Mouse (Mus musculus) liver, embryonic 14.5 days (tissue): ENCODE measurements at regions not wholly inside any gene's neighbourhood (a gene's known extent, or its start where the extent isn't known, plus 50 kb on each side); places are given as distances from the start of the nearest gene placed in this dataset.
A peak's percentile ranks its signal among the peaks of the same experiment; 100 is the strongest.

Experiments used
- ATAC-seq: fragments of 200-750 bp; cut with Nextera tagmentation; 2 replicates; pipeline ENCODE4 v1.8.0; 2017; ENCODE audit warnings: moderate number of reproducible peaks, mild to moderate bottlenecking, moderate library complexity; ENCODE audit not compliant: insufficient read depth
- DNase-seq, 3 experiments: peaks; one replicate each; pipeline ENCODE4 v3.0.0-alpha.2; 2012 to 2013; ENCODE audit warnings: low read depth in 3 of 3, low spot score in 3 of 3
- H3K27ac ChIP-seq: fragments of 300-500 bp; sonication (generic); 2 replicates; pipeline ENCODE4 v1.5.1; 2014; ENCODE audit warnings: moderate library complexity, mild to moderate bottlenecking, control low read depth, inconsistent platforms
- H3K27me3 ChIP-seq: fragments of 300-500 bp; sonication (generic); 2 replicates; pipeline ENCODE4 v1.6.1; 2014; ENCODE audit warnings: mild to moderate bottlenecking, low read length, moderate library complexity; ENCODE audit not compliant: control insufficient read depth, insufficient read depth
- H3K36me3 ChIP-seq: fragments of 300-500 bp; sonication (generic); replicated peaks from 2 replicates; pipeline ENCODE4 v1.6.1; 2014; ENCODE audit warnings: low read depth; ENCODE audit not compliant: control insufficient read depth, insufficient read depth
- H3K4me1 ChIP-seq, 2 experiments: fragments of 200-500 bp in 1 of 2; fragments of 300-500 bp in 1 of 2; sonication (generic) in 1 of 2; replicated peaks; 2 replicates each; pipeline ENCODE4 v1.6.1; 2012 to 2014; ENCODE audit warnings: antibody characterized with exemption in 1 of 2, inconsistent platforms in 1 of 2, low read length in 1 of 2; ENCODE audit not compliant: control insufficient read depth in 2 of 2, insufficient read depth in 2 of 2
- H3K4me2 ChIP-seq: fragments of 300-500 bp; sonication (generic); 2 replicates; pipeline ENCODE4 v1.6.1; 2014; ENCODE audit warnings: low read depth, mild to moderate bottlenecking, control low read depth, moderate library complexity
- H3K4me3 ChIP-seq, 2 experiments: fragments of 200-500 bp in 1 of 2; fragments of 300-500 bp in 1 of 2; sonication (generic) in 1 of 2; 2 replicates each; pipeline ENCODE4 v1.5.1; 2012 to 2014; ENCODE audit warnings: low read depth in 2 of 2, low read length in 2 of 2, mild to moderate bottlenecking in 2 of 2, control low read depth in 1 of 2, inconsistent platforms in 1 of 2, moderate library complexity in 1 of 2; ENCODE audit not compliant: insufficient read depth in 1 of 2
- H3K9ac ChIP-seq: fragments of 300-500 bp; sonication (generic); replicated peaks from 2 replicates; pipeline ENCODE4 v1.6.1; 2014; ENCODE audit warnings: mild to moderate bottlenecking, control low read depth, moderate library complexity
- H3K9me3 ChIP-seq: fragments of 300-500 bp; sonication (generic); 2 replicates; pipeline ENCODE4 v1.6.1; 2016; ENCODE audit warnings: low read length, mixed read lengths; ENCODE audit not compliant: control insufficient read depth
- CTCF ChIP-seq: IDR thresholded peaks from 2 replicates; pipeline ENCODE4 v1.5.1; 2016; ENCODE audit warnings: antibody characterized with exemption, low read depth, control low read depth
- EP300 ChIP-seq: IDR thresholded peaks from 2 replicates; pipeline ENCODE4 v1.6.1; 2016; ENCODE audit warnings: antibody characterized with exemption, low read depth
- WGBS: fragments of 180-500 bp; shearing (Covaris S2); extraction: QIAGEN DNeasy Blood & Tissue Kit; methylation state at CpG from one replicate; pipeline ENCODE4 v1.1.7; 2014; ENCODE audit not compliant: insufficient replicate concordance; 5-methylcytosine and 5-hydroxymethylcytosine counted together

DNA sequence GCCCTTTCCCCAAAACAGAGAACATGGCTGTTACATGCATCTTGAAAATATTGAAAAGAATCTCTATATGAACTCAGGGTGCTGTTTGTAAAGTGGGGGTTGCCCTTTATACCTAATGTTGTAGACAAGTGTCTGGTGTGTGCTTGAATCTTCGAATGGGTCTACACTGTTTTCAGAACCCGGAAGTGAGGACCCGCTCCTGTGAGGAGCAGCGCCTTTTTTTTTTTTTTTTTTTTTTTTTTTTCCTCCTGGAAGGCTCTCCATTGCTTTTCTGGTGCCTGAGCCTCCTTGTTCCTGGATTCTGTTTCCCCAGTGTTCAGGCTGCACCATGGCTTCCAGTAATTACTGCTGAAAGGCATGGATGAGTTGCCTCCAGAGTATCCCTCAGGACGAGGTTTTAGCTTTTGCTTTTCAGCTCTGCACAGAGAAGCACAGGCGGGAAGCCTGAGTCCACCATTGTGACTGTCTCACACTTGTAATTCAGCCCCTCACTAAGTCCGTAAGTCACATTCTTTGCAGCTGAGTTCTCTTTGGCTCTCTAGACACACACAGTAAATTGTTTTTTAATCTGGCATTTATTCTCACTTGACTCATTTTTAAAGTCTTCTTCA lies 101.6 kb upstream of the Tet2 start:
- no peaks in the 10 kb centered on the region for H3K9me3 ChIP-seq
- H3K4me3 ChIP-seq = no peak overlapping the region
- ATAC-seq (no peak), DNase-seq (no peak)
- no peak overlapping the region for H3K4me2 ChIP-seq
- H3K4me1 ChIP-seq = no peaks in the 10 kb centered on the region
- no peaks in the 10 kb centered on the region for H3K27me3 ChIP-seq
- H3K27ac ChIP-seq = no peak overlapping the region
- H3K36me3 ChIP-seq = no peaks in the 10 kb centered on the region
- WGBS = 71% methylated on average over 7 of the region's 7 CpGs
- TF ChIP-seq CTCF (no peak), EP300 (no peak)
- H3K9ac ChIP-seq = no peak overlapping the region

DNA sequence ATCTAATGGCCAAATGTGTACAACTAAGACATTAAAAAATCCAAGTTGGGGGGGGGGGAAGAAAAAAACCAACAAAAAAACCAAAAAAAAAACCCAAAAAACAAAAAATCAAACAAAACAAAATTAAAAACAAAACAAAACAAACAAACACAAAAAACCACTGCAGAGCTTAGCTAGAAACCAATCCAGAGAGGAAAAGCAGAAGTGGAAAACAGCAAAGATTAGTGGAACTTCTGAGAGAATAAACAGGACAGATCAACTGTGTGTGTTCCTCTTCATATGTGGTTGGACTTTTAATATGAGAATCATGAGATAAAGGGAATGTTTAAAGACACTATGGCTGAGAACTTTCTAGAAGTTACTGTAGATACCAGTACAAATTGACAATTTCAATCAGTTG lies 105.1 kb upstream of the Tet2 start:
- Histone ChIP-seq H3K4me2 (no peak overlapping the region), H3K27ac (no peak overlapping the region), H3K27me3 (no peaks in the 10 kb centered on the region), H3K4me3 (no peak overlapping the region), H3K36me3 (no peaks in the 10 kb centered on the region), H3K9ac (no peak overlapping the region), H3K9me3 (no peaks in the 10 kb centered on the region), H3K4me1 (no peaks in the 10 kb centered on the region)
- DNase-seq (no peak), ATAC-seq (no peak)
- TF ChIP-seq EP300 = no peak
- TF ChIP-seq CTCF = no peak

DNA sequence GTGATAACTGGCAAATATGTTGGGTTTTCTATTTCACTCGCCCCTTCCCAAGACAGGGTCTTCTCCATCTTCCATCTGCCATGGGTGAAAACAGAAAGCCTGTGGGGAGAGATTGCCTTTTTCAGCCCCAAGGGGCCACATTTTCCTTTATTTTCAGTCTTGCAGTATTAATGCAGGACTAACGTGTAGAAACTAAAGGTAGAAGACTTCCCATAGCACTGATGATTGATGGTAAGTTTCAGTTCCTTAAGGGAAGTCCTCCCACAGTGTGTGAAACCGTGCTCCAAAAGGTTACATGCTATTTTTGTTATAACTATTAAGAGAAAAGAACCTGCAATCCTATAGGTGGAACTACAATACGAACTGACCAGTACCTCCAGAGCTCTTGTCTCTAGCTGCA lies 107.1 kb upstream of the Tet2 start:
- DNase-seq (no peak), ATAC-seq (no peak)
- 42% methylated on average over 4 of the region's 4 CpGs for WGBS
- Histone ChIP-seq H3K27ac (no peak overlapping the region), H3K4me3 (no peak overlapping the region), H3K27me3 (no peaks in the 10 kb centered on the region), H3K9ac (no peak overlapping the region), H3K4me2 (no peak overlapping the region), H3K36me3 (no peaks in the 10 kb centered on the region), H3K9me3 (no peaks in the 10 kb centered on the region), H3K4me1 (no peaks in the 10 kb centered on the region)
- TF ChIP-seq EP300 = no peak
- TF ChIP-seq CTCF = no peak

- no peak overlapping the region for H3K4me2 ChIP-seq
- no peak for DNase-seq
- no peak overlapping the region for H3K9ac ChIP-seq
- 34% methylated on average over 8 of the region's 8 CpGs for WGBS
- no peak overlapping the region for H3K4me3 ChIP-seq
- TF ChIP-seq CTCF (no peak), EP300 (no peak)
- no peaks in the 10 kb centered on the region for H3K27me3 ChIP-seq
- 0 out of 2 replicates have a peak, but pooled peaks have one; percentile 13 for ATAC-seq
- no peak overlapping the region for H3K27ac ChIP-seq
- no peaks in the 10 kb centered on the region for H3K36me3 ChIP-seq
- no peaks in the 10 kb centered on the region for H3K4me1 ChIP-seq
- H3K9me3 ChIP-seq = no peaks in the 10 kb centered on the region
Measured at GRCm38 (mm10) chr3:133659759-133660158, 114.8 kb upstream of the Tet2 start.

- Histone ChIP-seq H3K27ac (no peak overlapping the region), H3K4me3 (no peak overlapping the region), H3K4me2 (no peak overlapping the region), H3K9me3 (no peaks in the 10 kb centered on the region), H3K27me3 (no peaks in the 10 kb centered on the region), H3K36me3 (no peaks in the 10 kb centered on the region), H3K4me1 (no peaks in the 10 kb centered on the region), H3K9ac (no peak overlapping the region)
- TF ChIP-seq CTCF = no peak
- no peak for TF ChIP-seq EP300
- ATAC-seq (no peak), DNase-seq (no peak)
- 57% methylated on average over 3 of the region's 3 CpGs for WGBS
Measured at GRCm38 (mm10) chr3:133661303-133661702, 116.4 kb upstream of the Tet2 start.
